Mouse (Mus musculus): Measurements from ENCODE around the gene Sh3bgr.

GRCm38 (mm10) chr16:96209789-96210188 lies 9.5 kb downstream of the Sh3bgr start:
- TF ChIP-seq CTCF (IDR thresholded peaks at IDR 0.05 in 2 of 3, conservative IDR thresholded peaks at IDR 0.05 in 1 of 3; ENCODE audit: control insufficient read depth in 1 of 3, insufficient read depth in 1 of 3, low read depth in 2 of 3, low read length in 3 of 3, poor library complexity in 1 of 3, severe bottlenecking in 1 of 3): no peak
- no peak for TF ChIP-seq MEF2A (IDR thresholded peaks at IDR 0.05; ENCODE audit: extremely low read depth, insufficient replicate concordance, low read depth, low read length, poor library complexity, severe bottlenecking)
- no peak for TF ChIP-seq ZC3H11A (IDR thresholded peaks at IDR 0.05; ENCODE audit: low read depth, low read length)
- TF ChIP-seq POLR2A (IDR thresholded peaks at IDR 0.05; ENCODE audit: control insufficient read depth in 1 of 2, insufficient read depth in 1 of 2, low read depth in 1 of 2, low read length in 2 of 2, poor library complexity in 1 of 2): no peak
- TF ChIP-seq MYC (IDR thresholded peaks at IDR 0.05; ENCODE audit: low read depth, low read length): no peak
- no peak for TF ChIP-seq ZKSCAN1 (IDR thresholded peaks at IDR 0.05; ENCODE audit: low read depth, low read length)
- no peak for TF ChIP-seq CHD1 (IDR thresholded peaks at IDR 0.05; ENCODE audit: low read depth, low read length)
- TF ChIP-seq TBP (IDR thresholded peaks at IDR 0.05; ENCODE audit: low read depth, low read length): no peak

Data from MEL (cell line).